Mouse (Mus musculus) T-cell, adult 2 months (primary cell): ENCODE measurements at regions not wholly inside any gene's neighbourhood (a gene's known extent, or its start where the extent isn't known, plus 50 kb on each side); places are given as distances from the start of the nearest gene placed in this dataset.

Source experiments
- DNase-seq: peaks from one replicate; pipeline ENCODE4 v3.0.0; 2022; ENCODE audit warnings: low spot score

GRCm38 (mm10) chr12:26631111-26631794 is 162.2 kb downstream of the Cmpk2 start:
- no peak for DNase-seq

GRCm38 (mm10) chr12:26621135-26621932 is 152.3 kb downstream of the Cmpk2 start:
- DNase-seq, result no peak

- DNase-seq, result no peak
These were observed 151.6 kb downstream of the Cmpk2 start for GRCm38 (mm10) chr12:26620501-26621134.

GRCm38 (mm10) chr12:26617969-26618368 is 149.0 kb downstream of the Cmpk2 start:
- DNase-seq, result no peak

GRCm38 (mm10) chr12:26613086-26613705 is 144.2 kb downstream of the Cmpk2 start:
- no peak for DNase-seq

GRCm38 (mm10) chr12:26610079-26610478 is 141.1 kb downstream of the Cmpk2 start:
- no peak for DNase-seq

- no peak for DNase-seq
These were observed 129.5 kb downstream of the Cmpk2 start for GRCm38 (mm10) chr12:26598501-26598900.

- no peak for DNase-seq
These were observed 123.1 kb downstream of the Cmpk2 start for GRCm38 (mm10) chr12:26592125-26592524.

GRCm38 (mm10) chr12:26589091-26589490 is 120.1 kb downstream of the Cmpk2 start:
- DNase-seq, result no peak

- DNase-seq, result no peak
These were observed 108.4 kb downstream of the Cmpk2 start for GRCm38 (mm10) chr12:26577438-26577837.

- no peak for DNase-seq
These were observed 102.6 kb downstream of the Cmpk2 start for GRCm38 (mm10) chr12:26571602-26572001.

GRCm38 (mm10) chr12:26567435-26567834 is 98.4 kb downstream of the Cmpk2 start:
- no peak for DNase-seq

GRCm38 (mm10) chr12:26562858-26563257 is 93.9 kb downstream of the Cmpk2 start:
- no peak for DNase-seq

GRCm38 (mm10) chr12:26559560-26559959 is 90.6 kb downstream of the Cmpk2 start:
- no peak for DNase-seq

GRCm38 (mm10) chr12:26557411-26557810 is 88.4 kb downstream of the Cmpk2 start:
- DNase-seq, result no peak

- DNase-seq, result no peak
These were observed 82.3 kb downstream of the Cmpk2 start for GRCm38 (mm10) chr12:26551168-26551926.

- DNase-seq, result no peak
These were observed 78.5 kb downstream of the Cmpk2 start for GRCm38 (mm10) chr12:26547466-26547865.

- no peak for DNase-seq
These were observed 77.4 kb downstream of the Cmpk2 start for GRCm38 (mm10) chr12:26546361-26546760.

- DNase-seq, result no peak
These were observed 74.5 kb downstream of the Cmpk2 start for GRCm38 (mm10) chr12:26543463-26543862.

- no peak for DNase-seq
These were observed 73.4 kb downstream of the Cmpk2 start for GRCm38 (mm10) chr12:26542451-26542850.

GRCm38 (mm10) chr12:26535261-26535890 is 66.4 kb downstream of the Cmpk2 start:
- DNase-seq, result no peak
